Mouse (Mus musculus): Measurements from ENCODE around the gene Zfp385b.

DNA sequence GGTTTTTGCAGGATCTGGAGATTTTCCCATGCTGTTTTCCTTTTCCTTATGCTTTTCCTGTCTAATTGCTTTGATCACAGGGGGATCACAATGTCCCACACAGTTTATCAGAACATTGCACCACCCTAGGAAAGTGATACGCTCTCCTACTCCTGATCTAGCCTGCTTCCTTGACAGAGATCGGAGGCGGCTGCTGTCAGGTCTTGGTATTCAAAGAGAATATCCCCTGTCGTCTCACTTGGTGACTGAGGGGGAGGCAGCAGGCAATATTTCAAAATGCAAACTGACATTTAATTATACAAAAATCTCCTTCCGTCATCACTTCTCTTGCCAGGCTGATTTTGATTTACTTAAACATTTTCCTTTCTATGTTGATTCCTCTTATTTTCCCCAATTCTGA lies 73.0 kb downstream of the Zfp385b start:
- TF ChIP-seq CTCF (IDR thresholded peaks at IDR 0.05; ENCODE audit: borderline replicate concordance, insufficient read depth, low read length) (no peak), POLR2A (IDR thresholded peaks at IDR 0.05; ENCODE audit: low read depth, low read length) (no peak)

Measured in embryonic fibroblast, embryonic 13.5 days (primary cell).